Mouse (Mus musculus) myocyte (in vitro differentiated cells): Measurements from ENCODE around the gene Xrcc4. TPM values are rescaled to one million over a fixed set of nuclear protein-coding genes. Genes with fewer than 3 reads are reported as not detected.

Experiments
- H3K27me3 ChIP-seq: one replicate; pipeline ENCODE4 v1.6.1; 2011; ENCODE audit not compliant: control insufficient read depth, insufficient read depth, insufficient read length
- H3K36me3 ChIP-seq: one replicate; pipeline ENCODE4 v1.6.1; 2011; ENCODE audit not compliant: control insufficient read depth, insufficient read depth
- H3K4me2 ChIP-seq: one replicate; pipeline ENCODE4 v1.6.1; 2011; ENCODE audit warnings: low read depth, control low read depth
- H3K4me3 ChIP-seq: one replicate; pipeline ENCODE4 v1.5.1; 2011; ENCODE audit warnings: mild to moderate bottlenecking, control low read depth, moderate library complexity
- H3K79me2 ChIP-seq: one replicate; pipeline ENCODE4 v1.6.1; 2011; ENCODE audit not compliant: control insufficient read depth, insufficient read depth
- H3ac ChIP-seq: one replicate; pipeline ENCODE4 v1.6.1; 2011; ENCODE audit not compliant: control insufficient read depth, insufficient read length
- CEBPB ChIP-seq: IDR thresholded peaks from 2 replicates; pipeline ENCODE4 v1.6.1; 2011; ENCODE audit warnings: mild to moderate bottlenecking, moderate library complexity; ENCODE audit not compliant: poor library complexity, insufficient read depth, severe bottlenecking
- E2F4 ChIP-seq: IDR thresholded peaks from one replicate; pipeline ENCODE4 v1.6.1; 2011; ENCODE audit warnings: mild to moderate bottlenecking, control low read depth, moderate library complexity; ENCODE audit not compliant: insufficient read depth
- MAX ChIP-seq: IDR thresholded peaks from one replicate; pipeline ENCODE4 v1.6.1; 2011; ENCODE audit warnings: low read depth, mild to moderate bottlenecking, control low read depth
- MYOD1 ChIP-seq, 3 experiments: IDR thresholded peaks; one replicate each; pipeline ENCODE4 v1.6.1; 2011; ENCODE audit warnings: control low read depth in 2 of 3, low read depth in 2 of 3, mild to moderate bottlenecking in 2 of 3, moderate library complexity in 1 of 3; ENCODE audit not compliant: insufficient read length in 2 of 3, control insufficient read depth in 1 of 3
- MYOG ChIP-seq, 3 experiments: IDR thresholded peaks; one replicate each; pipeline ENCODE4 v1.6.1; 2011; ENCODE audit warnings: control low read depth in 2 of 3, low read depth in 2 of 3, mild to moderate bottlenecking in 2 of 3; ENCODE audit not compliant: insufficient read length in 2 of 3, control insufficient read depth in 1 of 3, insufficient read depth in 1 of 3
- POLR2A ChIP-seq: IDR thresholded peaks from one replicate; pipeline ENCODE4 v1.6.1; 2011; ENCODE audit warnings: low read depth, mild to moderate bottlenecking, control low read depth, moderate library complexity; ENCODE audit not compliant: insufficient read length
- POLR2AphosphoS2 ChIP-seq: IDR thresholded peaks from one replicate; pipeline ENCODE4 v1.6.1; 2011; ENCODE audit warnings: low read depth, control low read depth; ENCODE audit not compliant: insufficient read length
- REST ChIP-seq: IDR thresholded peaks from one replicate; pipeline ENCODE4 v1.6.1; 2011; ENCODE audit warnings: mild to moderate bottlenecking, control low read depth, moderate library complexity; ENCODE audit not compliant: insufficient read depth, insufficient read length
- SRF ChIP-seq: IDR thresholded peaks from one replicate; pipeline ENCODE4 v1.6.1; 2011; ENCODE audit warnings: low read depth; ENCODE audit not compliant: control insufficient read depth, insufficient read length
- TCF12 ChIP-seq: IDR thresholded peaks from one replicate; pipeline ENCODE4 v1.6.1; 2011; ENCODE audit warnings: mild to moderate bottlenecking, control low read depth; ENCODE audit not compliant: poor library complexity, insufficient read depth, severe bottlenecking
- TCF3 ChIP-seq: IDR thresholded peaks from one replicate; pipeline ENCODE4 v1.6.1; 2011; ENCODE audit warnings: low read depth, control low read depth; ENCODE audit not compliant: insufficient read length
- USF1 ChIP-seq: IDR thresholded peaks from one replicate; pipeline ENCODE4 v1.6.1; 2011; ENCODE audit warnings: low read depth, mild to moderate bottlenecking, control low read depth, moderate library complexity
- polyA plus RNA-seq: library from polyadenylated mRNA; unstranded; fragments of >200 nt; fragmentation: generic; extraction: Trizol; gene quantifications from one replicate; pipeline ENCODE4 v1.2.1, GENCODE M21; 2012; ENCODE audit warnings: missing spikeins

Gene Xrcc4
- polyA plus RNA-seq, 1 experiment = 7.6 TPM

DNA sequence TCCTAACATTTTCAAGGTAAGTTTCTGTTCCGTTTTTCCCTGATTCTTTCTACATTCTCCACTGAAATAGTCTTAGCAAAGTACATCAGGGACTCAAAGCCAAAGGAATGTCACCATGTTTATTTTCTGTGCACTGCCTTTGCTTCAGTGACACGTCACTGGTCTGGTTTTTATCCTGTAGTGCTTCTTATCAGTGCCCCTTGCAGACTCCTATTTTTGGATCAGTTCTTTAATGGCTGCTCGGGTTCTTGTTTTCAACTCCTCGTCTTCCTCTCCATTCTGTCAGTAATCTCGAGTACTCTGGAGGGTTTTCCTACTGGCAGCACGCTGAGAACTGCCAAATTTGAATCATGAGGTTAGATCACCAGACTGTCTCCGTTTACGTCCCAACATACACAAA, 77.2 kb downstream of the Xrcc4 start:
- TF ChIP-seq MAX (no peak), POLR2A (no peak), MYOD1 (IDR thresholded peaks at IDR 0.05; ENCODE audit: control insufficient read depth in 1 of 3, insufficient read length in 2 of 3, low read depth in 2 of 3) (no peak), USF1 (no peak), E2F4 (no peak), TCF12 (no peak), POLR2AphosphoS2 (no peak), CEBPB (no peak), TCF3 (no peak), SRF (no peak)
- Histone ChIP-seq H3ac (no peak overlapping the region), H3K4me3 (no peak overlapping the region), H3K79me2 (no peaks in the 10 kb centered on the region), H3K27me3 (no peaks in the 10 kb centered on the region), H3K36me3 (no peaks in the 10 kb centered on the region), H3K4me2 (no peak overlapping the region)

DNA sequence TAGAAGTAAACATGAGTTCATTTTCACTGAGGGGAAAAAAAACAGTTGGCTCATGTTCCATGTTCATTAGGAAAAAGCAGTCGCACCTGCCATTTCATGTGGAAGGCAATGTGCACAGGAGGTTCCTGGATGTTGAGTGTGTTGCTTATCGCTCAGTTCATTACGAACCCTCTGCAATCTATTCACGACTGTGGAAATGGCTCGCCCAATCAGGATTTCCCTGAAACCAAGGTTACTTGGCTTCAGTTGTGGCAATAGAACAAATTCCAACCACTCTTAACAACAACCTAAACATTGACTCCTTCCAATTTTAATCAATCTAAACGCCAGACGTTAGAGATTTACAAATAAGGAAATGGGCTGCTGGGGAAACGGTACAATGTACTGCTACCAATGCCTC, 78.3 kb downstream of the Xrcc4 start:
- TF ChIP-seq MAX (no peak), MYOD1 (IDR thresholded peaks at IDR 0.05; ENCODE audit: control insufficient read depth in 1 of 3, insufficient read length in 2 of 3, low read depth in 2 of 3) (no peak), MYOG (IDR thresholded peaks at IDR 0.05; ENCODE audit: control insufficient read depth in 1 of 3, insufficient read depth in 1 of 3, insufficient read length in 2 of 3, low read depth in 2 of 3) (no peak), POLR2A (no peak), TCF12 (no peak), TCF3 (no peak), USF1 (no peak), E2F4 (no peak), POLR2AphosphoS2 (no peak), SRF (no peak), REST (no peak), CEBPB (no peak)
- no peaks in the 10 kb centered on the region for H3K36me3 ChIP-seq
- H3K27me3 ChIP-seq = no peaks in the 10 kb centered on the region
- H3K4me3 ChIP-seq = no peak overlapping the region
- no peak overlapping the region for H3ac ChIP-seq
- no peak overlapping the region for H3K4me2 ChIP-seq
- H3K79me2 ChIP-seq = no peaks in the 10 kb centered on the region

DNA sequence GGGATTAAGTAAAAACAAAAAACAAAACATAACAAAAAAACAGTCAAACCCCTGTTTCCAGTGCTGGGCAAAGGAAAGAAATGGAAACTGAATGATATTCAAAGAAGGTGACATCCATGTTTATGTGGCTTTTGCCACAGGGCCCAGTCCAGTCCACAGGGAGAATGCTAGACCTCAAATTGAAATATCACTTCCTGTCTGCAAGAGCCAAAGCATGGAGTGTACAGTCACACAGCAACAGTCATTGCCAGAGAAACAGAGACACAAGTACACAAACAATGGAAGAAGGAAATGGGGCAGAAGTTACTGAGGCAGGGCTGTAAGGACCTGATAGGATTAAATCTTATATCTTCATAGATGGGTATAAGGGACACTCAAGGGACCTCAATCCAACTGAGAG, 79.6 kb downstream of the Xrcc4 start:
- Histone ChIP-seq H3K4me3 (no peak overlapping the region), H3K4me2 (no peak overlapping the region)

DNA sequence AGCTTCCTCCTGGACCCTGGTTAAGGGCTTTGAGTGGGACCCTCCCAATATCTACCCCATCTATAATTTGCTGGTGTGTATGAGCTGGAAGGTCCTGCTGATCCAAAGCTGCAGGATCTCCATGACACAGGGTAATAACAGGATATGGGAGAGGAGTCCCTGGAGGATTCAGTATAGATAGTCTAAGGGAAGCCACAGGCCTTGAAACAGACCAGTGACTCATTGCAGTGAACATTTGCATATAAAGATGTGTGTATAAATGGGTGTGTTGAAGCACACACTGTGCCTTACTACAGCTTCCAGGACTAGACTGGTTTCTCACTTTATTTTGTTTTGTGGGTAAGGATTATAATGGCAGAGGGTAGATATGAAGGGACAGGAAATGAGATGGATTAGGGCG, 83.8 kb downstream of the Xrcc4 start:
- no peaks in the 10 kb centered on the region for H3K36me3 ChIP-seq

More for the DNA sequence above, 79.6 kb downstream of the Xrcc4 start:
- no peaks in the 10 kb centered on the region for H3K36me3 ChIP-seq
- H3ac ChIP-seq = no peak overlapping the region
- no peaks in the 10 kb centered on the region for H3K79me2 ChIP-seq
- no peaks in the 10 kb centered on the region for H3K27me3 ChIP-seq
- TF ChIP-seq MYOG (IDR thresholded peaks at IDR 0.05; ENCODE audit: control insufficient read depth in 1 of 3, insufficient read depth in 1 of 3, insufficient read length in 2 of 3, low read depth in 2 of 3) (no peak), MYOD1 (IDR thresholded peaks at IDR 0.05; ENCODE audit: control insufficient read depth in 1 of 3, insufficient read length in 2 of 3, low read depth in 2 of 3) (no peak), MAX (no peak), REST (no peak), TCF3 (no peak), POLR2AphosphoS2 (no peak), POLR2A (no peak), USF1 (no peak), TCF12 (no peak), SRF (no peak), E2F4 (no peak)

DNA sequence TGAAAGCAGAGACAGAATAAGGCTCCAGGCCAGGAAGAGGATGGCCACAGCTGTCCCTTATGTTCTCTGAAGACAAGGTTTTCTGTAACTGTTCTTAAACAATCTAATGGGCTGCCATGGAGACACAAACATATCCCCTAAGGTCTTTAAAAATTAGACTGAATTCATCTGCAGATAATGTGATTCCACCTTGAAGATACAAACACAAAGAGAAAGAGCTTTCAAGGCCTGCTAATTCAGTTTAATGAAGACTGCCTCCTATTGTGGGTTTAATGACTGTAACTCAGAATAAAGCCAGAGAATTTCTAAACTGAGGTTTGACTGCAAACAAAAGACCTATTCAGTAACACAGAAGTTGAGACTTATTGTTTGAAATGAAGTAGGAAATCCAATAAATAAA, 91.9 kb downstream of the Xrcc4 start:
- Histone ChIP-seq H3K79me2 (no peaks in the 10 kb centered on the region), H3ac (no peak overlapping the region), H3K36me3 (no peaks in the 10 kb centered on the region), H3K27me3 (no peaks in the 10 kb centered on the region), H3K4me2 (no peak overlapping the region), H3K4me3 (no peak overlapping the region)
- TF ChIP-seq TCF3 (no peak), MAX (no peak), MYOD1 (IDR thresholded peaks at IDR 0.05; ENCODE audit: control insufficient read depth in 1 of 3, insufficient read length in 2 of 3, low read depth in 2 of 3) (no peak), MYOG (IDR thresholded peaks at IDR 0.05; ENCODE audit: control insufficient read depth in 1 of 3, insufficient read depth in 1 of 3, insufficient read length in 2 of 3, low read depth in 2 of 3) (no peak), SRF (no peak), CEBPB (no peak), POLR2AphosphoS2 (no peak), E2F4 (no peak), USF1 (no peak)

More for the DNA sequence above, 83.8 kb downstream of the Xrcc4 start:
- Histone ChIP-seq H3K4me3 (no peak overlapping the region), H3K4me2 (no peak overlapping the region), H3K79me2 (no peaks in the 10 kb centered on the region), H3ac (no peak overlapping the region), H3K27me3 (no peaks in the 10 kb centered on the region)
- TF ChIP-seq MAX (no peak), CEBPB (no peak), USF1 (no peak), POLR2A (no peak), POLR2AphosphoS2 (no peak), TCF12 (no peak)
